Mouse (Mus musculus): ENCODE results near the gene Inf2.

DNA sequence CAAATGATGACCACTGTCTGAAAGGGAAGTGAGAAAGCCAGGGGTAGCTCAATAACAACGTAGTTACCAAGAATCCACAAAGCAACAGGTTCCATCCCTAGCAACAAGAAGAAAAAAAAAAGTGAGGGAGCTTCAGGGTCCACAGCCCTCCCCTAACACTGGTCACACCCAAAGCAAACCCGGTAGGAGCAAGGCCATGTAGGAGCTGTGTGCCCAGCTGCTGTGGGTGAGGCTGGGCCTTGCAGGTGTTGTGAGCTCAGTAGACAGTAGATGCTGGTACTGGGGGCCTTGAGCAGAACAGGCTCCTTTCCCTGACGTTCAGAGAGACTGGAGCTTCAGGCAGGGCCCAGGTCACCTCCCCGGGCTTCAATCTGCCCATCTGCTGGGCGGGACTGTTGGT lies 36.1 kb upstream of the Inf2 start:
- TF ChIP-seq GATA1 (IDR thresholded peaks at IDR 0.05; ENCODE audit: borderline replicate concordance, low read length), result no peak
- no peak for TF ChIP-seq FLI1 (IDR thresholded peaks at IDR 0.05; ENCODE audit: low read length)

Data from megakaryocyte, embryonic 14.5 days (primary cell).